In the genomic region with DNA sequence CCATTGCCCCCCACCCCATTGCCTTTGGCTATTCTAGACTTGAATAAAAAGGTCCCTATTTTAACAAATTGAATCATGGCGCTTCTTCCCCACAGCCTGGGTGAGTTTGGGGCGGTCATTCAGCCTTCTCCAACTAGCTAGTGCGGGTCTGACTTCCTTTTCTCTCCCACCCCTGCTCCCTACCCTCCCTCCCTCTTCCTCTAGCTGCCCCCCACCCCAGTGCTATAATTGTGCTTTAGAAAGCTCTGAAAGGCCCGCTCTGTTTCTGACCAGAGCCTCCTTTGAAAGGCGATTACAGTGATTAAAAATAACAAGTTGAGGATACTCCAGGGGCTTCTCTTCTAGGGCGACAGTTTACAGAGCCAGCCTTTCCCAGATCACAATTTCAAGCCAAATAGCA, we compare ENCODE assay signal across 12 mouse cellular contexts. TPM values are rescaled to one million over a fixed set of nuclear protein-coding genes. Genes with fewer than 3 reads are reported as not detected.
DNase-seq lines count a peak whose midpoint lies in the region; ATAC-seq lines count a peak whose summit lies in the region.
"Had no signal": no experiment of that assay in that cellular context is flagged by ENCODE, and none has a peak within 500 bp of the region (broad histone marks: within the 10 kb centered on the region; RNA-seq: fewer than 3 reads in every experiment).

No protein-coding gene starts in this region.

- H3K4me1 ChIP-seq in heart, embryonic 11.5 days (ENCODE audit: control insufficient read depth, insufficient read depth, low read length), result peaks cover 29% of the 10 kb centered on the region
- peaks cover 53% of the 10 kb centered on the region for H3K4me1 ChIP-seq in hindbrain, embryonic 10.5 days (replicated peaks)
- peaks cover 12% of the 10 kb centered on the region for H3K4me1 ChIP-seq in midbrain, embryonic 16.5 days (ENCODE audit: control insufficient read depth, insufficient read depth, low read length)

- no peak for DNase-seq in heart, adult 9 months (ENCODE audit: low spot score in 2 of 2)
- peak; percentile 33 for DNase-seq in embryo, embryonic 9.5 days (ENCODE audit: extremely low spot score)
- peak; percentile 29 for DNase-seq in hindbrain, embryonic 10.5 days (ENCODE audit: low spot score)
- no peak for DNase-seq in yolk sac, embryonic 10.5 days (ENCODE audit: low spot score)
- DNase-seq in frontal cortex, postnatal 25 days (ENCODE audit: low spot score in 2 of 2), result no peak
- no peak for DNase-seq in gastrocnemius, adult 8-10 months (ENCODE audit: low spot score in 2 of 2)
- DNase-seq: gastrocnemius, postnatal 10 days; thymus, adult 2 months had no signal

- no peaks in the 10 kb centered on the region for H3K36me3 ChIP-seq in heart, embryonic 11.5 days (ENCODE audit: control insufficient read depth, insufficient read depth, low read length)
- no peaks in the 10 kb centered on the region for H3K36me3 ChIP-seq in hindbrain, embryonic 10.5 days
- no peaks in the 10 kb centered on the region for H3K36me3 ChIP-seq in midbrain, embryonic 16.5 days (ENCODE audit: control insufficient read depth, insufficient read depth, low read length)
- H3K36me3 ChIP-seq: embryonic facial prominence, embryonic 12.5 days; limb, embryonic 12.5 days had no signal

- ATAC-seq in heart, embryonic 11.5 days (replicated peaks; ENCODE audit: insufficient number of reproducible peaks, low FRiP score, low TSS enrichment), result no peak
- no peak for ATAC-seq in midbrain, embryonic 16.5 days

- peaks cover 4% of the 10 kb centered on the region for H3K9me3 ChIP-seq in heart, embryonic 11.5 days (replicated peaks; ENCODE audit: control insufficient read depth, low read length)
- peaks cover 4% of the 10 kb centered on the region; the same call in 1 of the 2 replicates for H3K9me3 ChIP-seq in hindbrain, embryonic 10.5 days
- H3K9me3 ChIP-seq in midbrain, embryonic 16.5 days (replicated peaks; ENCODE audit: control insufficient read depth, low read length, poor library complexity, severe bottlenecking), result no peaks in the 10 kb centered on the region
- H3K9me3 ChIP-seq: embryonic facial prominence, embryonic 12.5 days; limb, embryonic 12.5 days had no signal

- 0 out of 2 replicates have a peak overlapping the region, but pooled peaks have one; percentile 39 for H3K9ac ChIP-seq in heart, embryonic 11.5 days (ENCODE audit: low read depth, low read length)
- H3K9ac ChIP-seq in midbrain, embryonic 16.5 days (ENCODE audit: low read depth, low read length), result no peak overlapping the region
- H3K9ac ChIP-seq: embryonic facial prominence, embryonic 12.5 days; limb, embryonic 12.5 days had no signal

- no peak overlapping the region for H3K4me3 ChIP-seq in heart, embryonic 11.5 days (ENCODE audit: low read depth, low read length)
- H3K4me3 ChIP-seq in hindbrain, embryonic 10.5 days, result peak overlapping the region; percentile 22
- H3K4me3 ChIP-seq in midbrain, embryonic 16.5 days (ENCODE audit: low read depth, low read length), result no peak overlapping the region
- H3K4me3 ChIP-seq: embryonic facial prominence, embryonic 12.5 days; limb, embryonic 12.5 days had no signal

- H3K27ac ChIP-seq in heart, embryonic 11.5 days (ENCODE audit: low read depth, low read length), result peak overlapping the region; percentile 63
- H3K27ac ChIP-seq in hindbrain, embryonic 10.5 days, result peak overlapping the region; percentile 62; the same call in 1 of the 2 replicates
- H3K27ac ChIP-seq in midbrain, embryonic 16.5 days (ENCODE audit: low read length), result no peak overlapping the region
- H3K27ac ChIP-seq: limb, embryonic 12.5 days had no signal

- H3K27me3 ChIP-seq in heart, embryonic 11.5 days (ENCODE audit: control insufficient read depth, insufficient read depth, low read length), result no peaks in the 10 kb centered on the region
- H3K27me3 ChIP-seq in hindbrain, embryonic 10.5 days (ENCODE audit: insufficient read depth, poor library complexity, severe bottlenecking), result peaks cover 60% of the 10 kb centered on the region
- peaks cover 2% of the 10 kb centered on the region; the same call in 1 of the 2 replicates for H3K27me3 ChIP-seq in midbrain, embryonic 16.5 days (ENCODE audit: control insufficient read depth, insufficient read depth, low read depth, low read length)

- peak overlapping the region; percentile 71 for H3K4me2 ChIP-seq in heart, embryonic 11.5 days
- peak overlapping the region; percentile 16 for H3K4me2 ChIP-seq in midbrain, embryonic 16.5 days (ENCODE audit: low read length)
- H3K4me2 ChIP-seq: embryonic facial prominence, embryonic 12.5 days; limb, embryonic 12.5 days had no signal

- WGBS in heart, embryonic 11.5 days (ENCODE audit: insufficient replicate concordance), result 18% methylated on average over 6 of the region's 6 CpGs
- 9% methylated on average over 6 of the region's 6 CpGs for WGBS in hindbrain, embryonic 10.5 days
- 9% methylated on average over 6 of the region's 6 CpGs for WGBS in midbrain, embryonic 16.5 days

RNA-seq across cellular contexts. Expression of gene Spon1, which starts 3.5 kb away (rescaled TPM):
- polyA plus RNA-seq in heart, embryonic 11.5 days (2014; fragmentation: Nextera tagmentation; extraction: Ambion mirVana), result 79.7 and 100 TPM in 2 replicates
- polyA plus RNA-seq in hindbrain, embryonic 10.5 days (2016; fragmentation: Nextera tagmentation; extraction: Ambion mirVana), result 52.8 and 77.1 TPM in 2 replicates
- polyA plus RNA-seq in midbrain, embryonic 16.5 days (2015; fragmentation: Nextera tagmentation; extraction: Ambion mirVana), result 45.2 and 47.0 TPM in 2 replicates
- 1 to 10 TPM; 1.0 to 4.8 (median 2.0) TPM for total RNA-seq in gastrocnemius, adult 8-10 months (2022)

Comparison
In these comparisons a context has a peak if more than half of its experiments do, and no peak if none do; other contexts are left out.
1. DNase-seq: peak in embryo, embryonic 9.5 days (single experiment) and hindbrain, embryonic 10.5 days (single experiment); none in heart, adult 9 months (0 of 2), yolk sac, embryonic 10.5 days (single experiment), frontal cortex, postnatal 25 days (0 of 2) and gastrocnemius, adult 8-10 months (0 of 2).